ENCODE assay signal across 9 mouse cellular contexts in genomic region chr19:28677045-28677727, GRCm38 (mm10). TPM values are rescaled to one million over a fixed set of nuclear protein-coding genes. Genes with fewer than 3 reads are reported as not detected.
DNase-seq lines count a peak whose midpoint lies in the region; ATAC-seq and TF ChIP-seq lines count a peak whose summit lies in the region.
"Had no signal": no experiment of that assay in that cellular context is flagged by ENCODE, and none has a peak within 500 bp of the region (broad histone marks: within the 10 kb centered on the region; RNA-seq: fewer than 3 reads in every experiment).

No protein-coding gene starts in this region.

- H3K36me3 ChIP-seq in kidney, adult 2 months (ENCODE audit: control insufficient read depth, insufficient read depth, low read length) = no peaks in the 10 kb centered on the region
- no peaks in the 10 kb centered on the region for H3K36me3 ChIP-seq in liver, embryonic 11.5 days (ENCODE audit: control insufficient read depth, insufficient read depth, low read length)
- no peaks in the 10 kb centered on the region for H3K36me3 ChIP-seq in stomach, embryonic 14.5 days (ENCODE audit: control insufficient read depth, insufficient read depth, low read length)

- no peak for TF ChIP-seq POLR2A in kidney, adult 2 months (IDR thresholded peaks at IDR 0.05; ENCODE audit: low read depth, low read length)
- no peak for TF ChIP-seq POLR2A in bone marrow macrophage, adult 2 months (IDR thresholded peaks at IDR 0.05; ENCODE audit: borderline replicate concordance, low read depth, low read length)

- TF ChIP-seq CTCF in kidney, adult 2 months (conservative IDR thresholded peaks at IDR 0.05; ENCODE audit: insufficient read depth, insufficient read length, low read depth, low read length) = no peak
- TF ChIP-seq CTCF in bone marrow macrophage, adult 2 months (IDR thresholded peaks at IDR 0.05; ENCODE audit: low read depth, low read length) = no peak

- H3K9me3 ChIP-seq in liver, embryonic 11.5 days (ENCODE audit: control insufficient read depth, low read length) = no peaks in the 10 kb centered on the region
- H3K9me3 ChIP-seq in stomach, embryonic 14.5 days (ENCODE audit: control insufficient read depth, low read depth, low read length) = no peaks in the 10 kb centered on the region

- peak; percentile 76 for DNase-seq in kidney, adult 2 months
- DNase-seq in kidney, adult 18-20 months = no peak
- DNase-seq in heart, postnatal 14 days = peak; percentile 9 to 18
- DNase-seq in liver, embryonic 11.5 days (ENCODE audit: low spot score) = no peak
- DNase-seq in frontal cortex, postnatal 25 days (ENCODE audit: low spot score in 2 of 2) = no peak
- no peak for DNase-seq in cerebellum, postnatal 25 days

- H3K4me2 ChIP-seq in liver, embryonic 11.5 days = peak overlapping the region; percentile 83
- H3K4me2 ChIP-seq in stomach, embryonic 14.5 days (replicated peaks; ENCODE audit: low read depth, low read length) = peak overlapping the region; percentile 99; the same call in 1 of the 2 replicates

- no peak overlapping the region; the same call in 1 of the 2 replicates for H3K4me3 ChIP-seq in kidney, adult 2 months (ENCODE audit: insufficient read depth, low read depth, low read length)
- H3K4me3 ChIP-seq in bone marrow macrophage, adult 2 months (ENCODE audit: insufficient read depth, low read length) = peak overlapping the region; percentile 59
- H3K4me3 ChIP-seq in liver, embryonic 11.5 days (ENCODE audit: low read depth, low read length) = no peak overlapping the region
- no peak overlapping the region for H3K4me3 ChIP-seq in stomach, embryonic 14.5 days (ENCODE audit: low read depth, low read length)

- intact Hi-C loops in heart, postnatal 14 days (cut with DNase I) = no loop called here

- H3K27ac ChIP-seq in kidney, adult 2 months (ENCODE audit: insufficient read depth, low read depth, low read length) = peak overlapping the region; percentile 21; the same call in 1 of the 2 replicates
- no peak overlapping the region for H3K27ac ChIP-seq in bone marrow macrophage, adult 2 months (ENCODE audit: insufficient read depth, low read depth, low read length)
- no peak overlapping the region for H3K27ac ChIP-seq in liver, embryonic 11.5 days (ENCODE audit: low read depth, low read length)
- no peak overlapping the region for H3K27ac ChIP-seq in stomach, embryonic 14.5 days (ENCODE audit: low read length)

- ATAC-seq in liver, embryonic 11.5 days (replicated peaks; ENCODE audit: low FRiP score) = no peak
- ATAC-seq in stomach, embryonic 14.5 days (ENCODE audit: insufficient number of reproducible peaks, insufficient read depth, low FRiP score, low read depth) = no peak

- H3K4me1 ChIP-seq in kidney, adult 2 months (ENCODE audit: control insufficient read depth, insufficient read depth, low read length) = no peaks in the 10 kb centered on the region; the same call in 1 of the 2 replicates
- peaks cover 22% of the 10 kb centered on the region for H3K4me1 ChIP-seq in bone marrow macrophage, adult 2 months (ENCODE audit: control insufficient read depth, insufficient read depth, low read length)
- no peaks in the 10 kb centered on the region for H3K4me1 ChIP-seq in liver, embryonic 11.5 days (replicated peaks; ENCODE audit: control insufficient read depth, insufficient read depth, low read length)
- peaks cover 11% of the 10 kb centered on the region; the same call in 1 of the 2 replicates for H3K4me1 ChIP-seq in stomach, embryonic 14.5 days (ENCODE audit: control insufficient read depth, insufficient read depth, low read length)

- no peaks in the 10 kb centered on the region for H3K27me3 ChIP-seq in kidney, adult 2 months (replicated peaks; ENCODE audit: control insufficient read depth, insufficient read depth, low read length)
- peaks cover 41% of the 10 kb centered on the region for H3K27me3 ChIP-seq in liver, embryonic 11.5 days (replicated peaks; ENCODE audit: control insufficient read depth, insufficient read depth, low read length)
- no peaks in the 10 kb centered on the region; the same call in 1 of the 2 replicates for H3K27me3 ChIP-seq in stomach, embryonic 14.5 days (ENCODE audit: control insufficient read depth, insufficient read depth, low read length)

- H3K9ac ChIP-seq in liver, embryonic 11.5 days (ENCODE audit: low read depth, low read length) = no peak overlapping the region
- no peak overlapping the region for H3K9ac ChIP-seq in stomach, embryonic 14.5 days (replicated peaks; ENCODE audit: low read depth, low read length)

- 7% methylated on average over 8 of the region's 8 CpGs for WGBS in kidney, adult 2 months
- 29% methylated on average over 8 of the region's 8 CpGs for WGBS in liver, embryonic 11.5 days
- WGBS in stomach, embryonic 14.5 days = 32% methylated on average over 8 of the region's 8 CpGs

RNA-seq across cellular contexts. Expression of gene Glis3, which starts 2.7 kb away (rescaled TPM):
- 23.7 and 28.7 TPM in 2 replicates for polyA plus RNA-seq in kidney, adult 2 months (2012; rRNA removed)
- polyA plus RNA-seq in bone marrow macrophage, adult 2 months (2012; ENCODE audit: insufficient read depth, insufficient read length, missing spikeins) = 3.2 and 3.4 TPM in 2 replicates
- total RNA-seq in heart, postnatal 14 days (2021) = 1 to 10 TPM; 1.2 to 1.3 TPM
- polyA plus RNA-seq in liver, embryonic 11.5 days (2014; fragmentation: Nextera tagmentation; extraction: Ambion mirVana) = 0.13 and 0.47 TPM in 2 replicates
- polyA plus RNA-seq in stomach, embryonic 14.5 days (2014; fragmentation: Nextera tagmentation; extraction: Ambion mirVana) = 1.8 and 2.3 TPM in 2 replicates
- total RNA-seq: MEL had no signal

Comparison
In these comparisons a context has a peak if more than half of its experiments do, and no peak if none do; other contexts are left out.
1. DNase-seq: peak in kidney, adult 2 months (single experiment) and heart, postnatal 14 days (2 of 2); none in kidney, adult 18-20 months (single experiment), liver, embryonic 11.5 days (single experiment), frontal cortex, postnatal 25 days (0 of 2) and cerebellum, postnatal 25 days (0 of 2).